Mouse (Mus musculus): Measurements from ENCODE around the gene Prepl. TPM values are rescaled to one million over a fixed set of nuclear protein-coding genes. Genes with fewer than 3 reads are reported as not detected.

Prepl gene
- polyA plus RNA-seq, 1 experiment from 2014 or later, result 83.7 TPM

GRCm38 (mm10) chr17:85098677-85099323, 8.8 kb upstream of the Prepl start:
- Histone ChIP-seq H3K4me2 (ENCODE audit: low read length) (no peak overlapping the region), H3K27ac (ENCODE audit: low read depth, low read length) (no peak overlapping the region), H3K27me3 (replicated peaks; ENCODE audit: control insufficient read depth, insufficient read depth, low read length) (no peaks in the 10 kb centered on the region), H3K4me3 (ENCODE audit: low read depth, low read length) (no peak overlapping the region), H3K9me3 (replicated peaks; ENCODE audit: control insufficient read depth, low read length) (0 out of 2 replicates have a peak, but pooled peaks cover 6% of the 10 kb centered on the region), H3K4me1 (ENCODE audit: control insufficient read depth, insufficient read depth, low read length) (no peaks in the 10 kb centered on the region), H3K9ac (ENCODE audit: low read length) (no peak overlapping the region), H3K36me3 (ENCODE audit: control insufficient read depth, insufficient read depth, low read length) (peaks cover 22% of the 10 kb centered on the region; the same call in 1 of the 2 replicates)
- no peak for DNase-seq (ENCODE audit: low spot score)
- 91% methylated on average over 7 of the region's 7 CpGs for WGBS
- ATAC-seq, result no peak

- DNase-seq (ENCODE audit: low spot score), result no peak
- Histone ChIP-seq H3K4me2 (ENCODE audit: low read length) (no peak overlapping the region), H3K4me3 (ENCODE audit: low read depth, low read length) (no peak overlapping the region), H3K9me3 (replicated peaks; ENCODE audit: control insufficient read depth, low read length) (0 out of 2 replicates have a peak, but pooled peaks cover 6% of the 10 kb centered on the region), H3K9ac (ENCODE audit: low read length) (no peak overlapping the region), H3K27ac (ENCODE audit: low read depth, low read length) (no peak overlapping the region), H3K4me1 (ENCODE audit: control insufficient read depth, insufficient read depth, low read length) (no peaks in the 10 kb centered on the region), H3K36me3 (ENCODE audit: control insufficient read depth, insufficient read depth, low read length) (peaks cover 22% of the 10 kb centered on the region; the same call in 1 of the 2 replicates), H3K27me3 (replicated peaks; ENCODE audit: control insufficient read depth, insufficient read depth, low read length) (no peaks in the 10 kb centered on the region)
- WGBS, result 97% methylated on average over 3 of the region's 3 CpGs
- no peak for ATAC-seq
Measured at GRCm38 (mm10) chr17:85096396-85096795, 6.4 kb upstream of the Prepl start.

- no peaks in the 10 kb centered on the region for H3K36me3 ChIP-seq (ENCODE audit: control insufficient read depth, insufficient read depth, low read length)
- 93% methylated on average over 6 of the region's 6 CpGs for WGBS
- no peak overlapping the region for H3K27ac ChIP-seq (ENCODE audit: low read depth, low read length)
- DNase-seq (ENCODE audit: low spot score), result no peak
- H3K9me3 ChIP-seq (replicated peaks; ENCODE audit: control insufficient read depth, low read length), result no peaks in the 10 kb centered on the region
- H3K4me1 ChIP-seq (ENCODE audit: control insufficient read depth, insufficient read depth, low read length), result peaks cover 5% of the 10 kb centered on the region
- no peaks in the 10 kb centered on the region for H3K27me3 ChIP-seq (replicated peaks; ENCODE audit: control insufficient read depth, insufficient read depth, low read length)
- H3K4me3 ChIP-seq (ENCODE audit: low read depth, low read length), result no peak overlapping the region
- H3K9ac ChIP-seq (ENCODE audit: low read length), result no peak overlapping the region
- ATAC-seq, result no peak
- 0 out of 2 replicates have a peak overlapping the region, but pooled peaks have one; percentile 65 for H3K4me2 ChIP-seq (ENCODE audit: low read length)
Measured at GRCm38 (mm10) chr17:85091762-85092161, 1.7 kb upstream of the Prepl start.

DNA sequence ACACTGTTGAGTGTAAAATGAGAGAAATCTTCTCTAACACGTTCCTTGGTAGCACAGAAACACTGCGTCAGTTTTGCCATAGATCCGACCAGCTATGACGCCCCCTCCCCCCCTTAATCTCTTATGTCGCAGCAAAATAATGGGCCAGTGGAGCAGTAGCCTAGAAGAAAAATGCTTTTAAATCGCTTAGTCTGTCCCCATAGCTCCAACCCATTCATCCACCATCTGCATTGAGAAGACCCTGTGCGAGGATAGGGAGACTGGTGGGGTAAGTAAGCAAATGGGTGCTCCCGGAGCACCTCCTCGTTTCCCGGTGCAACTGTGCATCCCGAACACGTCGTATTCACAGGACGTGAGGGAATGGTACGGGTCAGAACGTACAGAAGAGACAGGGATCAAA, 420 bp downstream of the Prepl start:
- ATAC-seq, result peak; percentile 13
- Histone ChIP-seq H3K9ac (ENCODE audit: low read length) (peak overlapping the region; percentile 67), H3K4me3 (ENCODE audit: low read depth, low read length) (peak overlapping the region; percentile 81), H3K36me3 (ENCODE audit: control insufficient read depth, insufficient read depth, low read length) (no peaks in the 10 kb centered on the region), H3K27me3 (replicated peaks; ENCODE audit: control insufficient read depth, insufficient read depth, low read length) (no peaks in the 10 kb centered on the region), H3K4me2 (ENCODE audit: low read length) (peak overlapping the region; percentile 65), H3K9me3 (replicated peaks; ENCODE audit: control insufficient read depth, low read length) (no peaks in the 10 kb centered on the region), H3K4me1 (ENCODE audit: control insufficient read depth, insufficient read depth, low read length) (peaks cover 5% of the 10 kb centered on the region), H3K27ac (ENCODE audit: low read depth, low read length) (peak overlapping the region; percentile 83)
- DNase-seq (ENCODE audit: low spot score), result peak; percentile 25
- under 1% methylated on average over 16 of the region's 16 CpGs for WGBS

GRCm38 (mm10) chr17:85089011-85089410, 1.0 kb downstream of the Prepl start:
- DNase-seq (ENCODE audit: low spot score), result no peak
- ATAC-seq, result no peak
- H3K36me3 ChIP-seq (ENCODE audit: control insufficient read depth, insufficient read depth, low read length), result no peaks in the 10 kb centered on the region
- no peaks in the 10 kb centered on the region for H3K9me3 ChIP-seq (replicated peaks; ENCODE audit: control insufficient read depth, low read length)
- H3K4me1 ChIP-seq (ENCODE audit: control insufficient read depth, insufficient read depth, low read length), result peaks cover 5% of the 10 kb centered on the region
- 41% methylated on average over 6 of the region's 6 CpGs for WGBS
- H3K27ac ChIP-seq (ENCODE audit: low read depth, low read length), result no peak overlapping the region
- peak overlapping the region; percentile 81 for H3K4me3 ChIP-seq (ENCODE audit: low read depth, low read length)
- peak overlapping the region; percentile 67 for H3K9ac ChIP-seq (ENCODE audit: low read length)
- no peaks in the 10 kb centered on the region for H3K27me3 ChIP-seq (replicated peaks; ENCODE audit: control insufficient read depth, insufficient read depth, low read length)
- H3K4me2 ChIP-seq (ENCODE audit: low read length), result peak overlapping the region; percentile 65

DNA sequence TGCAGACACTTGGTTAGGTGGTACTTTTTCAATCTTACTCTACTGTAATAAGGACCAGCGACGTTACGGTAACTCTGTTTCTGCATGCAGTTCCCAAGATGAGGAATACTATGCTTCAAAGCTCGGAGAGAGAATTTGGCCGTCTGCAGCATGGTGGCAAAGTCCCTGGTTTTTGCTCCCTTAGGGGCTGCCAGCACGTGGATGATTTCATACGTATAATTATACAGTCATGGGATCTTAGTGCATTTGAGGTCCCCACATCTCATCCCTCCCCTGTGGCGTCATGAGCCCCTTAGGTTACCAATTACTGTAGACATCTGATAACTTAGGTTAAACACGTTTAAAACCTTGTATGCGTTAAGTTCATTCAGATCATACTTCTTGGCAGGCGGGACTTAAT, 1.6 kb downstream of the Prepl start:
- H3K4me2 ChIP-seq (ENCODE audit: low read length), result no peak overlapping the region
- peaks cover 5% of the 10 kb centered on the region for H3K4me1 ChIP-seq (ENCODE audit: control insufficient read depth, insufficient read depth, low read length)
- H3K27ac ChIP-seq (ENCODE audit: low read depth, low read length), result no peak overlapping the region
- no peak overlapping the region for H3K4me3 ChIP-seq (ENCODE audit: low read depth, low read length)
- no peaks in the 10 kb centered on the region for H3K27me3 ChIP-seq (replicated peaks; ENCODE audit: control insufficient read depth, insufficient read depth, low read length)
- no peaks in the 10 kb centered on the region for H3K36me3 ChIP-seq (ENCODE audit: control insufficient read depth, insufficient read depth, low read length)
- DNase-seq (ENCODE audit: low spot score) (no peak), ATAC-seq (no peak)
- no peaks in the 10 kb centered on the region for H3K9me3 ChIP-seq (replicated peaks; ENCODE audit: control insufficient read depth, low read length)
- WGBS, result 91% methylated on average over 11 of the region's 11 CpGs
- no peak overlapping the region for H3K9ac ChIP-seq (ENCODE audit: low read length)

DNA sequence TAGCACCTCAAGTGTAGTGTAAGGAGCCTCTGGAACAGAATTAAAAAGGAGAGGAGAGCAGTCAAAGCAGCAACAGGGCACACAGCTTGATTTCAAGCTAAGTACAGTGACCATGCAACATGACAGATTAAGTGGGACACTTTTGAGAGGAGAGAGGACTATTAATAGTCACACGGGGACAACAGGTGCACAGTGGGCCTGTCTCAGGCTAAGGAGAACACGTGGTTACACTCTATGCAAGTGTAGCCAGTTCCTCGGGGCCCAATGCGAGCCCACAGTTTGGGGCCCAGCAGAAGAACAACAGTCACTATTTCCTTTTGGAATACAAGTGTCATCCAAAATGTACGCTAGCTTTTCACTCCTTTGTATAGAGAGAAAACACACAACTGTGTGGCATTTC, 2.5 kb downstream of the Prepl start:
- DNase-seq (ENCODE audit: low spot score) (no peak), ATAC-seq (no peak)
- H3K4me3 ChIP-seq (ENCODE audit: low read depth, low read length), result no peak overlapping the region
- H3K9me3 ChIP-seq (replicated peaks; ENCODE audit: control insufficient read depth, low read length), result no peaks in the 10 kb centered on the region
- no peak overlapping the region for H3K9ac ChIP-seq (ENCODE audit: low read length)
- no peaks in the 10 kb centered on the region for H3K27me3 ChIP-seq (replicated peaks; ENCODE audit: control insufficient read depth, insufficient read depth, low read length)
- no peaks in the 10 kb centered on the region for H3K36me3 ChIP-seq (ENCODE audit: control insufficient read depth, insufficient read depth, low read length)
- H3K4me1 ChIP-seq (ENCODE audit: control insufficient read depth, insufficient read depth, low read length), result peaks cover 5% of the 10 kb centered on the region
- H3K4me2 ChIP-seq (ENCODE audit: low read length), result no peak overlapping the region
- no peak overlapping the region for H3K27ac ChIP-seq (ENCODE audit: low read depth, low read length)
- WGBS, result 90% methylated on average over 5 of the region's 5 CpGs

GRCm38 (mm10) chr17:85086501-85086900, 3.5 kb downstream of the Prepl start:
- no peak overlapping the region for H3K4me3 ChIP-seq (ENCODE audit: low read depth, low read length)
- no peaks in the 10 kb centered on the region for H3K27me3 ChIP-seq (replicated peaks; ENCODE audit: control insufficient read depth, insufficient read depth, low read length)
- H3K27ac ChIP-seq (ENCODE audit: low read depth, low read length), result no peak overlapping the region
- no peak for ATAC-seq
- no peaks in the 10 kb centered on the region for H3K9me3 ChIP-seq (replicated peaks; ENCODE audit: control insufficient read depth, low read length)
- H3K4me2 ChIP-seq (ENCODE audit: low read length), result no peak overlapping the region
- 89% methylated on average over 1 of the region's 1 CpGs for WGBS
- no peak for DNase-seq (ENCODE audit: low spot score)
- no peak overlapping the region for H3K9ac ChIP-seq (ENCODE audit: low read length)
- no peaks in the 10 kb centered on the region for H3K36me3 ChIP-seq (ENCODE audit: control insufficient read depth, insufficient read depth, low read length)
- H3K4me1 ChIP-seq (ENCODE audit: control insufficient read depth, insufficient read depth, low read length), result peaks cover 5% of the 10 kb centered on the region

GRCm38 (mm10) chr17:85085335-85085734, 4.7 kb downstream of the Prepl start:
- no peak overlapping the region for H3K9ac ChIP-seq (ENCODE audit: low read length)
- H3K9me3 ChIP-seq (replicated peaks; ENCODE audit: control insufficient read depth, low read length), result no peaks in the 10 kb centered on the region
- no peaks in the 10 kb centered on the region for H3K27me3 ChIP-seq (replicated peaks; ENCODE audit: control insufficient read depth, insufficient read depth, low read length)
- H3K4me2 ChIP-seq (ENCODE audit: low read length), result no peak overlapping the region
- ATAC-seq (no peak), DNase-seq (ENCODE audit: low spot score) (no peak)
- no peak overlapping the region for H3K4me3 ChIP-seq (ENCODE audit: low read depth, low read length)
- 95% methylated on average over 2 of the region's 2 CpGs for WGBS
- H3K36me3 ChIP-seq (ENCODE audit: control insufficient read depth, insufficient read depth, low read length), result peaks cover 7% of the 10 kb centered on the region
- peaks cover 5% of the 10 kb centered on the region for H3K4me1 ChIP-seq (ENCODE audit: control insufficient read depth, insufficient read depth, low read length)
- H3K27ac ChIP-seq (ENCODE audit: low read depth, low read length), result no peak overlapping the region
